Mouse (Mus musculus) midbrain, embryonic 16.5 days (tissue): ENCODE measurements around the gene Chst14. TPM values are rescaled to one million over a fixed set of nuclear protein-coding genes. Genes with fewer than 3 reads are reported as not detected.

ENCODE experiments used
- ATAC-seq: fragments of 200-750 bp; cut with Nextera tagmentation; 2 replicates; pipeline ENCODE4 v1.8.0; 2017; ENCODE audit warnings: moderate TSS enrichment
- H3K27ac ChIP-seq: fragments of 300-500 bp; sonication (generic); 2 replicates; pipeline ENCODE4 v1.5.1; 2014; ENCODE audit warnings: mild to moderate bottlenecking, low read length, mixed read lengths
- H3K27me3 ChIP-seq: fragments of 300-500 bp; sonication (generic); 2 replicates; pipeline ENCODE4 v1.6.1; 2014; ENCODE audit warnings: low read depth, low read length, mixed read lengths; ENCODE audit not compliant: control insufficient read depth, insufficient read depth
- H3K36me3 ChIP-seq: fragments of 300-500 bp; sonication (generic); 2 replicates; pipeline ENCODE4 v1.6.1; 2014; ENCODE audit warnings: mild to moderate bottlenecking, low read length, moderate library complexity, mixed read lengths; ENCODE audit not compliant: control insufficient read depth, insufficient read depth
- H3K4me1 ChIP-seq: fragments of 300-500 bp; sonication (generic); 2 replicates; pipeline ENCODE4 v1.6.1; 2014; ENCODE audit warnings: mild to moderate bottlenecking, low read length, mixed read lengths; ENCODE audit not compliant: control insufficient read depth, insufficient read depth
- H3K4me2 ChIP-seq: fragments of 300-500 bp; sonication (generic); 2 replicates; pipeline ENCODE4 v1.6.1; 2014; ENCODE audit warnings: mild to moderate bottlenecking, low read length, mixed read lengths
- H3K4me3 ChIP-seq: fragments of 300-500 bp; sonication (generic); 2 replicates; pipeline ENCODE4 v1.5.1; 2014; ENCODE audit warnings: low read depth, mild to moderate bottlenecking, low read length, moderate library complexity, mixed read lengths
- H3K9ac ChIP-seq: fragments of 300-500 bp; sonication (generic); 2 replicates; pipeline ENCODE4 v1.6.1; 2014; ENCODE audit warnings: low read depth, low read length, mixed read lengths
- H3K9me3 ChIP-seq: fragments of 300-500 bp; sonication (generic); replicated peaks from 2 replicates; pipeline ENCODE4 v1.6.1; 2014; ENCODE audit warnings: mild to moderate bottlenecking, low read length, mixed read lengths; ENCODE audit not compliant: control insufficient read depth, poor library complexity, severe bottlenecking
- WGBS: fragments of 180-500 bp; shearing (Covaris S2); extraction: QIAGEN DNeasy Blood & Tissue Kit; methylation state at CpG from one replicate; pipeline ENCODE4 v1.1.7; 2014; 5-methylcytosine and 5-hydroxymethylcytosine counted together
- polyA plus RNA-seq: library from polyadenylated mRNA; unstranded; fragments of >200 nt; fragmentation: Nextera tagmentation; extraction: Ambion mirVana; gene quantifications from 2 replicates; pipeline ENCODE4 v1.2.1, GENCODE M21; 2015

The Chst14 gene
- polyA plus RNA-seq, 1 experiment from 2014 or later: 4.7 TPM

DNA sequence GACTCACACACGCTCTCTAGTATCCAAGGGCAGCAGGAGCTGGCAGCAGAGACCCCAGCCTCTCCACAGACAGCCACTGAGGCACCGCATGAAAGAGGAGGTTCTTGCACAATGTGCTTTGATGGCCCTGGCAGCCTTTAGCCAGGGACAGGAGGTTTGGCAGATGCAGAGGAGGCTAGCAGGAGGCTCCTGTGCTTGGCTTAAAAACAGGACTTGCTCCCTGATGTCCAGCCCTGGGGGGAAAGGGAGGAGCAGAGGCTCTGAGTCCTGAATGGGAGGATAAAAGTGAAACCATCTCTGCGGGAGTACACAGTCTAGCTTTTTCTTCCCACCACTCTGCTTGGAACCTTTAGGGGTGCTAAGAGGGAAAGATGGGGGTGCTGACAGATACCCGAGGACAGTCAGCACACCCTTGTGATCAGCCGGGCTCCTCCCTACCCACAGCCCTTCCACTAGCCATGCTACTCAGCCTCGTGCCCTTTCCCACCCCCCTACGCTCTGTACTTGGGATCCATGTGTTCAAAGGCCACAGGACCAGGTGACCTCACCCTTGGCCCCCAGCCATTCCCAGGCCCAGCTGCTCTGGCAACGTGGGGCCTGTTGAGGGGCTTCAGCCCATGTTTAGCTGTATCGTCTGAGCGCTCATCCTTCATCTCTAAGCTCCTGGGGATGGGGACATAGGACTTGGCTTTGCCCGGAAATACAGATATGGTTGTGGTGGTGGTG lies 12.6 kb upstream of the Chst14 start:
- Histone ChIP-seq H3K27me3 (no peaks in the 10 kb centered on the region), H3K4me1 (peaks cover 20% of the 10 kb centered on the region), H3K4me2 (no peak overlapping the region), H3K36me3 (no peaks in the 10 kb centered on the region; the same call in 1 of the 2 replicates), H3K27ac (no peak overlapping the region), H3K9ac (no peak overlapping the region), H3K4me3 (no peak overlapping the region), H3K9me3 (no peaks in the 10 kb centered on the region)
- ATAC-seq: no peak
- 51% methylated on average over 11 of the region's 11 CpGs for WGBS

DNA sequence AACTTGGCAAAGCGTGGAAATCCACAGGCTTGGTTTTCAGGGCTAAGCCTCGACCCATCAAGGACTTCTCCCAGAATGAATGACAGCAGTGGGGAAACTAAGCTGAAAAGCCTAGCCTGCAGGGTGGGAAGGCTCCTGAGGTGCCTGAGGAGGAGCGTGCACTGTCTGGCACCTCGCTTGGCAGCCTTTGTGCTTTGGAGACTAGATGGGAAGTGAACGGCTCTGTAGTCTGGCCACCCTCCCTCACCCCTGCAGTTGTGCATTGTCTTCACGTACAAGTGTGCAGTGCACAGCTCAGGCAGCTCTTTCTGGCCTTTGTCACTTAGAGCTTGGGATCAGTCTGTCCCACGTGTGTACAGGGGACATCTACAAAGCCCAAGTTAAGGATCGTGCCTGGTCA lies 11.6 kb upstream of the Chst14 start:
- Histone ChIP-seq H3K4me1 (peaks cover 20% of the 10 kb centered on the region), H3K9ac (no peak overlapping the region), H3K36me3 (no peaks in the 10 kb centered on the region; the same call in 1 of the 2 replicates), H3K27me3 (no peaks in the 10 kb centered on the region), H3K9me3 (no peaks in the 10 kb centered on the region), H3K4me2 (no peak overlapping the region), H3K27ac (peak overlapping the region; percentile 15; the same call in 1 of the 2 replicates), H3K4me3 (no peak overlapping the region)
- 23% methylated on average over 8 of the region's 8 CpGs for WGBS
- no peak for ATAC-seq

DNA sequence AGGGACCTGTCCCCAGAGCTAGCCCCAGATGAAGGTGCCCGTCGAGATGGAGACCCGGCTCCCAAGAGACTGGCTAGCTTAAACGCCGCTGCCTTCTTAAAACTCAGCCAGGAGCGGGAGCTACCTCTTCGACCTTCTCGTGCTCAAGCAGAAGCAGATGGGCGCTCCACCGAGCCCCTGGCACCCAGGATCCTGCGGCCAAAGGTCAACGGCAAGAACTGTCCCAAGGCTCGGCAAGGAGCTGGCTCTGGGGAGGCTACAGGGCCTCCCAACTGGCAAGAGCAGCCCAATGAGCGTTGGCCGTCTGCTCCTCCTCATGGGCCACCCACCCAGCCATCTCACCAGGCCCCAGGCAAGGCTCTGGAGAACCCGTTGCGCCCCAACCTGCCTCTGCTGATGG lies 9.9 kb upstream of the Chst14 start:
- H3K27ac ChIP-seq: no peak overlapping the region
- ATAC-seq: no peak
- H3K9me3 ChIP-seq: no peaks in the 10 kb centered on the region
- H3K4me3 ChIP-seq: no peak overlapping the region
- 95% methylated on average over 17 of the region's 17 CpGs for whole genome bisulfite sequencing
- peaks cover 20% of the 10 kb centered on the region for H3K4me1 ChIP-seq
- no peak overlapping the region for H3K4me2 ChIP-seq
- no peak overlapping the region for H3K9ac ChIP-seq
- no peaks in the 10 kb centered on the region for H3K27me3 ChIP-seq
- H3K36me3 ChIP-seq: peaks cover under 1% of the 10 kb centered on the region; the same call in 1 of the 2 replicates

DNA sequence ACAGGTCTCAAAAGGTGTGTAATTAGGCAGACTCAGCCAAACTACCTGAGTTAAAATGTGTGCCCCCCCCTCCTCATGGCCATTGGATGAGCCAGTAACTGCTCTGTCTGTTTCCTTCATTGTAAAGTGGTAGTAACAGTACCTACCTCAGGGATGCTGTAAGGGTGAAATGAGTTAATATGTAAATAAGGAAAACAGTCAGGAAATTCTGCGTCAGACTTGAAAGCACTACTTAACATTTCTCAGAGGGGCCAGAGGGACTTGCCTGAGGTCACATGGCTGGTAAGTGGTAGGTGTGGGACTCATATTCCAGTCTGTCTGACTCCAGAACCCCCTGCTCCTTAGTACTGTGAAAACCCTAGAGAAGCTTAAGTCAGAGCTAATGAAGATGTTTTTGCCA lies 7.8 kb upstream of the Chst14 start:
- H3K36me3 ChIP-seq: peaks cover 8% of the 10 kb centered on the region; the same call in 1 of the 2 replicates
- no peak for ATAC-seq
- H3K27me3 ChIP-seq: no peaks in the 10 kb centered on the region
- no peaks in the 10 kb centered on the region for H3K9me3 ChIP-seq
- WGBS: 37% methylated on average over 1 of the region's 1 CpGs
- no peak overlapping the region for H3K4me3 ChIP-seq
- no peak overlapping the region for H3K27ac ChIP-seq
- H3K4me2 ChIP-seq: no peak overlapping the region
- H3K9ac ChIP-seq: no peak overlapping the region
- peaks cover 15% of the 10 kb centered on the region for H3K4me1 ChIP-seq

DNA sequence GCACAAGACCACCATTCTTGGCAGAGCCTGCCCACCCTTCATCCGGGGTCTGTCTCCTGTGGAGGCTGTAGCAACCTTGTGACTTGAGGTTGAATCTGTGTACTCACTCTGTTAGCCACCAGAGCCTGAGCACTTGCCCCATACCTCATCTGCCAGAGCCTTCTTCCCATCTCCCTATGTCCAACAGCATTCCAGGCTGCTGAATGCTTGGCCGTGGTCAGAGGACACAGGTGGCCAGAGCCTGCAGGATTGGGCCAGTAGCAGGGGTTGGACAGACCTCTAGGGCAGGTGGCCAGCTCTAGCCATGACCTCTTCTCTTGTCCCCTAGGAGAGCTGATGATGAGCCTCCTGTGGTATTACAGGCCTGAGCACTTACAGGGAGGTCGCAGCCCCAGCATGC lies 5.9 kb upstream of the Chst14 start:
- Histone ChIP-seq H3K4me3 (no peak overlapping the region), H3K9ac (no peak overlapping the region), H3K4me1 (no peaks in the 10 kb centered on the region), H3K27ac (no peak overlapping the region), H3K27me3 (no peaks in the 10 kb centered on the region), H3K36me3 (peaks cover 8% of the 10 kb centered on the region; the same call in 1 of the 2 replicates), H3K4me2 (no peak overlapping the region), H3K9me3 (no peaks in the 10 kb centered on the region)
- WGBS: 88% methylated on average over 3 of the region's 3 CpGs
- ATAC-seq: no peak

DNA sequence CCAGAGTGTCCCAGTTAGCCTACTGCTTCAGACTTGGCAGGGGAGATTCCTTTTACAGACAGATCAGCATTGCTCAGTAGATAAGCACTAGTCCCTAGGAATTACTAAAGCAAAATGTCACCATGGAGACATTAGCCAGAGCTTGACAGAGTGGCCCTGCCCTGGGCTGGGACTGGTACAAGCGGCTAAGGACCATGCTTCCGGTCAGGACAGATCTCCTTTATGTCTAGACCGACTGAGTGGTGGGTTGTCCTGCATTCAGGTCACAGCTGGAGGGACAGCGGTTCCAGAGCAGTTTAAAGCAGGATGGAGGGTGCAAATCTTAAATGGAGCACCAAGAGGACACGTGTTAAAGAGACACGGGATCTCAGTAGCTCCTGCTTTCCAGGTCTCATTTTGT lies 344 bp upstream of the Chst14 start:
- Histone ChIP-seq H3K9me3 (no peaks in the 10 kb centered on the region), H3K27me3 (no peaks in the 10 kb centered on the region), H3K9ac (peak overlapping the region; percentile 73; the same call in 1 of the 2 replicates), H3K27ac (no peak overlapping the region), H3K4me1 (peaks cover 12% of the 10 kb centered on the region), H3K4me3 (peak overlapping the region; percentile 54), H3K4me2 (peak overlapping the region; percentile 86), H3K36me3 (0 out of 2 replicates have a peak, but pooled peaks cover 8% of the 10 kb centered on the region)
- ATAC-seq: peak; percentile 55
- 0% methylated on average over 6 of the region's 6 CpGs for WGBS

DNA sequence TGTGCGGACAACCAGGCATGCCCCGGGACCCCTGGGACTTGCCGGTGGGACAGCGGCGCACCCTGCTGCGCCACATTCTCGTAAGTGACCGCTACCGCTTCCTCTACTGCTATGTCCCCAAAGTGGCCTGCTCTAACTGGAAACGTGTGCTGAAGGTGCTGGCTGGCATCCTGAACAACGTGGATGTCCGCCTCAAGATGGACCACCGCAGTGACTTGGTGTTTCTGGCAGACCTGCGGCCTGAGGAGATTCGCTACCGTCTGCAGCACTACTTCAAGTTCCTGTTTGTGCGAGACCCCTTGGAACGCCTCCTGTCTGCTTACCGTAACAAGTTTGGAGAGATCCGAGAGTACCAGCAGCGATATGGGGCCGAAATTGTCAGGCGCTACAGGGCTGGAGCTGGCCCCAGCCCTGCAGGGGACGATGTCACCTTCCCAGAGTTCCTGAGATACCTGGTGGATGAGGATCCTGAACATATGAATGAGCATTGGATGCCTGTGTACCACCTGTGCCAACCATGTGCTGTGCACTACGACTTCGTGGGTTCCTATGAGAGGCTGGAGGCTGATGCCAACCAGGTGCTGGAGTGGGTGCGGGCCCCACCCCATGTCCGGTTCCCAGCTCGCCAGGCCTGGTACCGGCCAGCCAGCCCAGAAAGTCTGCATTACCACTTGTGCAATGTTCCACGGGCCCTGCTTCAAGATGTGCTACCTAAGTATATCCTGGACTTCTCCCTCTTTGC lies 873 bp downstream of the Chst14 start:
- Histone ChIP-seq H3K36me3 (0 out of 2 replicates have a peak, but pooled peaks cover 3% of the 10 kb centered on the region), H3K9me3 (no peaks in the 10 kb centered on the region), H3K27ac (no peak overlapping the region), H3K4me1 (peaks cover 12% of the 10 kb centered on the region), H3K9ac (peak overlapping the region; percentile 73), H3K27me3 (no peaks in the 10 kb centered on the region), H3K4me2 (peak overlapping the region; percentile 86), H3K4me3 (peak overlapping the region; percentile 54)
- 39% methylated on average over 31 of the region's 31 CpGs for WGBS
- no peak for ATAC-seq

DNA sequence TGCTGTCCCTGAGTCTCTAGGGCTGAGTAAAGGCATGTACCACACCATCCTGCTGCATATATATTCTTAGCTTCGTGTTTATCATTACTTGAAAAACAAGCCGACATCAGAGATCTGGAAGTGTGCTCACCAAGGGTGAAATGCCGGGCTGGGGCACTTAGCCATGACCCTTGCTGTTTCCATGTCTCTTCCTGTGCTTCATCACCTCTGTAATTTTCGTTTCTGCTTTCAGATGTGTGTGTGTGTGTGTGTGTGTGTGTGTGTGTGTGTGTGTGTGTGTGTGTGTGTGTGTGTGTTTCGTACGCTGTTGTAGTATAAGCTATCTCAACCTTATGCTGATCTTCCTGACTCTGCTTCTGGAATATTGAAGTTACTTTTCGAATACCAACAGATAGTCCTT lies 15.0 kb downstream of the Chst14 start:
- Histone ChIP-seq H3K27me3 (no peaks in the 10 kb centered on the region), H3K9ac (no peak overlapping the region), H3K27ac (no peak overlapping the region), H3K36me3 (no peaks in the 10 kb centered on the region), H3K9me3 (no peaks in the 10 kb centered on the region), H3K4me3 (no peak overlapping the region), H3K4me2 (no peak overlapping the region), H3K4me1 (no peaks in the 10 kb centered on the region)
- WGBS: 79% methylated on average over 7 of the region's 7 CpGs
- no peak for ATAC-seq

DNA sequence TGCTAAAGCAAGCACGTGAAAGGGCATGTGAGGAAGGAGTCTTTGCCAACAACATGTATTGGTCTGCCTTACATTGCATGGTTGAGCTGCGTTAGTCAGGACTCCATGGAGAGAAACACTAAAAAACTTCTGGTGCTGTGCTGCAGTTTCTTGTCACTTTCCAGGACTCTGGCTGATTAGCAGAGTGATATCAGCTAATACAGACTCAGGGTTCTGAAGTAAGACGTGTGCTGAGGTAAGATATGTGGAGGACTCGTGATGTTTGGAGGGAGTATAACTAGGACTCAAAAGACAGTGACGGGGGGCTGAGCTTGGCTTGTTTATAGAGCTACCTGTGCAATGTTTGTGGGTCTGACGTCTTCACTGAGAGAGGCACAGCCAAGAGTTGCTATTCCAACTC lies 16.9 kb downstream of the Chst14 start:
- Histone ChIP-seq H3K4me1 (no peaks in the 10 kb centered on the region), H3K9me3 (no peaks in the 10 kb centered on the region), H3K4me2 (no peak overlapping the region), H3K27me3 (no peaks in the 10 kb centered on the region), H3K36me3 (no peaks in the 10 kb centered on the region), H3K4me3 (no peak overlapping the region), H3K9ac (no peak overlapping the region), H3K27ac (no peak overlapping the region)
- 91% methylated on average over 6 of the region's 6 CpGs for WGBS
- ATAC-seq: no peak
